Mouse (Mus musculus): ENCODE results near the gene Rab44.

DNA sequence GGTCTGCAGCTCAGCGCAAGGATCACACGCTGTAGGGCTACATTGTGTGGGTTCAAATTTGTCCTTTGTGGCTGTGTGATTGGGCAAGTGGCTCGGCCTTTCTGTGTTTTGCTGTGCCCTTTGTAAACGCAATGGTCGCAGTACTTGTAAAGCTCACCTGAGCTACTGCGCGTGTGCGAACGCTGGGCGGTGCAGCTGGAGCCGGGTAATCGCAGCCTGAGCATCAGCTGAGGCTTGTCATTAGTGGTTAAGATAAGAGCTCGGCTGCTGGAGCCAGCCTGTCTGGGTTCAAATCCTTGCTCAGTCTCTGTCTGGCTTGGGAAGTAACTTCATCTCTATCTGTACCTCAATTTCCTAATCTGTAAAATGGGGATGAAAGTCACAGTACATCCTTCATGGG lies 39.9 kb upstream of the Rab44 start:
- TF ChIP-seq CTCF (IDR thresholded peaks at IDR 0.05; ENCODE audit: borderline replicate concordance, insufficient read depth, low read length) (no peak), POLR2A (IDR thresholded peaks at IDR 0.05; ENCODE audit: low read depth, low read length) (no peak)
